Mouse (Mus musculus): ENCODE data around the gene Tsc2.

The Tsc2 gene

GRCm38 (mm10) chr17:24647493-24647892 lies 15.1 kb upstream of the Tsc2 start:
- no peak for DNase-seq (ENCODE audit: low spot score)

- DNase-seq (ENCODE audit: low spot score): no peak
Observed at GRCm38 (mm10) chr17:24646381-24646780, 14.0 kb upstream of the Tsc2 start.

- DNase-seq (ENCODE audit: low spot score): no peak
Observed at GRCm38 (mm10) chr17:24645916-24646315, 13.5 kb upstream of the Tsc2 start.

- DNase-seq (ENCODE audit: low spot score): no peak
Observed at GRCm38 (mm10) chr17:24644875-24645721, 12.7 kb upstream of the Tsc2 start.

- peak; percentile 29 for DNase-seq (ENCODE audit: low spot score)
Observed at GRCm38 (mm10) chr17:24644030-24644715, 11.7 kb upstream of the Tsc2 start.

GRCm38 (mm10) chr17:24642791-24643343 lies 10.4 kb upstream of the Tsc2 start:
- no peak for DNase-seq (ENCODE audit: low spot score)

GRCm38 (mm10) chr17:24641944-24642343 lies 9.5 kb upstream of the Tsc2 start:
- no peak for DNase-seq (ENCODE audit: low spot score)

- DNase-seq (ENCODE audit: low spot score): no peak
Observed at GRCm38 (mm10) chr17:24640581-24640980, 8.2 kb upstream of the Tsc2 start.

- no peak for DNase-seq (ENCODE audit: low spot score)
Observed at GRCm38 (mm10) chr17:24640119-24640518, 7.7 kb upstream of the Tsc2 start.

GRCm38 (mm10) chr17:24639571-24639988 lies 7.2 kb upstream of the Tsc2 start:
- peak; percentile 18 for DNase-seq (ENCODE audit: low spot score)

- no peak for DNase-seq (ENCODE audit: low spot score)
Observed at GRCm38 (mm10) chr17:24638840-24639239, 6.4 kb upstream of the Tsc2 start.

- DNase-seq (ENCODE audit: low spot score): no peak
Observed at GRCm38 (mm10) chr17:24638214-24638613, 5.8 kb upstream of the Tsc2 start.

- DNase-seq (ENCODE audit: low spot score): no peak
Observed at GRCm38 (mm10) chr17:24636781-24637481, 4.5 kb upstream of the Tsc2 start.

GRCm38 (mm10) chr17:24635694-24636093 lies 3.3 kb upstream of the Tsc2 start:
- DNase-seq (ENCODE audit: low spot score): no peak

- no peak for DNase-seq (ENCODE audit: low spot score)
Observed at GRCm38 (mm10) chr17:24635024-24635423, 2.6 kb upstream of the Tsc2 start.

GRCm38 (mm10) chr17:24633831-24634230 lies 1.4 kb upstream of the Tsc2 start:
- DNase-seq (ENCODE audit: low spot score): no peak

- DNase-seq (ENCODE audit: low spot score): no peak
Observed at GRCm38 (mm10) chr17:24632813-24633449, 501 bp upstream of the Tsc2 start.

- DNase-seq (ENCODE audit: low spot score): no peak
Observed at GRCm38 (mm10) chr17:24630072-24630471, 2.4 kb downstream of the Tsc2 start.

GRCm38 (mm10) chr17:24628646-24629045 lies 3.8 kb downstream of the Tsc2 start:
- DNase-seq (ENCODE audit: low spot score): peak; percentile 81

GRCm38 (mm10) chr17:24625472-24625871 lies 7.0 kb downstream of the Tsc2 start:
- DNase-seq (ENCODE audit: low spot score): no peak

GRCm38 (mm10) chr17:24617561-24618194 lies 14.8 kb downstream of the Tsc2 start:
- no peak for DNase-seq (ENCODE audit: low spot score)
